Mouse (Mus musculus) heart, embryonic 11.5 days (tissue): Measurements from ENCODE around the gene Gng10. TPM values are rescaled to one million over a fixed set of nuclear protein-coding genes. Genes with fewer than 3 reads are reported as not detected.

Experiments
- ATAC-seq: fragments of 200-750 bp; cut with Nextera tagmentation; replicated peaks from 2 replicates; pipeline ENCODE4 v1.8.0; 2017; ENCODE audit warnings: moderate library complexity; ENCODE audit not compliant: insufficient number of reproducible peaks, low FRiP score, low TSS enrichment
- H3K27ac ChIP-seq: fragments of 300-500 bp; sonication (generic); 2 replicates; pipeline ENCODE4 v1.5.1; 2014; ENCODE audit warnings: mild to moderate bottlenecking, low read depth, low read length
- H3K27me3 ChIP-seq: fragments of 300-500 bp; sonication (generic); 2 replicates; pipeline ENCODE4 v1.6.1; 2014; ENCODE audit warnings: mild to moderate bottlenecking, low read length, mixed read lengths; ENCODE audit not compliant: control insufficient read depth, insufficient read depth
- H3K36me3 ChIP-seq: fragments of 300-500 bp; sonication (generic); 2 replicates; pipeline ENCODE4 v1.6.1; 2014; ENCODE audit warnings: mild to moderate bottlenecking, low read length, moderate library complexity, mixed read lengths; ENCODE audit not compliant: control insufficient read depth, insufficient read depth
- H3K4me1 ChIP-seq: fragments of 300-500 bp; sonication (generic); 2 replicates; pipeline ENCODE4 v1.6.1; 2014; ENCODE audit warnings: low read length; ENCODE audit not compliant: control insufficient read depth, insufficient read depth
- H3K4me2 ChIP-seq: fragments of 300-500 bp; sonication (generic); 2 replicates; pipeline ENCODE4 v1.6.1; 2014; ENCODE audit warnings: mild to moderate bottlenecking, moderate library complexity
- H3K4me3 ChIP-seq: fragments of 300-500 bp; sonication (generic); 2 replicates; pipeline ENCODE4 v1.5.1; 2014; ENCODE audit warnings: low read depth, low read length
- H3K9ac ChIP-seq: fragments of 300-500 bp; sonication (generic); 2 replicates; pipeline ENCODE4 v1.6.1; 2014; ENCODE audit warnings: mild to moderate bottlenecking, low read depth, low read length, moderate library complexity
- H3K9me3 ChIP-seq: fragments of 300-500 bp; sonication (generic); replicated peaks from 2 replicates; pipeline ENCODE4 v1.6.1; 2016; ENCODE audit warnings: low read length; ENCODE audit not compliant: control insufficient read depth
- WGBS: fragments of 180-500 bp; shearing (Covaris S2); extraction: QIAGEN DNeasy Blood & Tissue Kit; methylation state at CpG from one replicate; pipeline ENCODE4 v1.1.7; 2014; ENCODE audit not compliant: insufficient replicate concordance; 5-methylcytosine and 5-hydroxymethylcytosine counted together
- polyA plus RNA-seq: library from polyadenylated mRNA; unstranded; fragments of >200 nt; fragmentation: Nextera tagmentation; extraction: Ambion mirVana; gene quantifications from 2 replicates; pipeline ENCODE4 v1.2.1, GENCODE M21; 2014

Gng10 gene
- polyA plus RNA-seq, 1 experiment from 2014 or later = 59.8 TPM

DNA sequence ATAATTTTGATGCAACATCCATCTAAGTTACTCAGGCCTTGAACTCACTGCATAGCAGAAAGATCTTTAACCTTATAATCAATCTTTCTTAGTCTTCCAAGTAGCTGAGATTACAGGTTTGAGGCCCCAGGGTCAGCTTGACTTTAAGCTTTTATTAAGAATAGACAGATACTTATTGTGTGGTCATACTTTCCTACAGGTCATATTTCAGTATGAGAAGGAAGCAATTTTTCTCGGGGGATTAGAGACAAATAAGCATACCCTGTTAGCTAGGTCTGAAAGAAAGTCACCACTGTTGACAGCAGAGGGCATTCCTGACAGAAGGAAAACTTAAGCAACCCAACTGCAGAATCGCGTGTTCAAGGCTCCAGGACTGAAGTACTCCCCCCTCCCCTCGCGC is 26.9 kb upstream of the Gng10 start:
- H3K4me3 ChIP-seq = no peak overlapping the region
- WGBS = 82% methylated on average over 5 of the region's 5 CpGs
- no peak overlapping the region for H3K4me2 ChIP-seq
- no peak overlapping the region for H3K27ac ChIP-seq
- no peaks in the 10 kb centered on the region for H3K27me3 ChIP-seq
- no peaks in the 10 kb centered on the region for H3K9me3 ChIP-seq
- H3K9ac ChIP-seq = no peak overlapping the region
- no peaks in the 10 kb centered on the region for H3K36me3 ChIP-seq
- H3K4me1 ChIP-seq = peaks cover 19% of the 10 kb centered on the region
- ATAC-seq = no peak

DNA sequence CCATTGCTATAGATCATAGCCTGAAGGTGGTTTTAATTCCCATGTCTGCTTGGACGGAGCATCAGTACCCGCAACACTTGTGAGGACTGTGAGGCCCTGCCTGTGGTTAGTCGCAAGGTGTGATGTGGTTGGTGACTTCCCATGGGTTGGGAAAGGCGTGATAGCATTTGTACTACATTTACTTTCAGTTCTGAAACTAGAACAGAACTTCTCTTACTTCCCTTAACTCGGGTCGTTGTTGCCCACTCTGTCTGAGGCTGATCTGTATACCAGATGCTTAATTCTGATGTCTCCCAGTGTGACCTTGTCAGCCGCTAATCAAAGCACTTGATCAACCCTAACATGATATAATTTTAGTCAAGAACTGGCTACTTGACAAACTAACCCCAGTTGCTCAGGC is 25.7 kb upstream of the Gng10 start:
- H3K4me2 ChIP-seq = no peak overlapping the region
- H3K27me3 ChIP-seq = no peaks in the 10 kb centered on the region
- H3K27ac ChIP-seq = no peak overlapping the region
- no peak overlapping the region for H3K4me3 ChIP-seq
- no peak overlapping the region for H3K9ac ChIP-seq
- H3K4me1 ChIP-seq = peaks cover 17% of the 10 kb centered on the region
- WGBS = 90% methylated on average over 7 of the region's 7 CpGs
- no peak for ATAC-seq
- no peaks in the 10 kb centered on the region for H3K9me3 ChIP-seq
- no peaks in the 10 kb centered on the region for H3K36me3 ChIP-seq

DNA sequence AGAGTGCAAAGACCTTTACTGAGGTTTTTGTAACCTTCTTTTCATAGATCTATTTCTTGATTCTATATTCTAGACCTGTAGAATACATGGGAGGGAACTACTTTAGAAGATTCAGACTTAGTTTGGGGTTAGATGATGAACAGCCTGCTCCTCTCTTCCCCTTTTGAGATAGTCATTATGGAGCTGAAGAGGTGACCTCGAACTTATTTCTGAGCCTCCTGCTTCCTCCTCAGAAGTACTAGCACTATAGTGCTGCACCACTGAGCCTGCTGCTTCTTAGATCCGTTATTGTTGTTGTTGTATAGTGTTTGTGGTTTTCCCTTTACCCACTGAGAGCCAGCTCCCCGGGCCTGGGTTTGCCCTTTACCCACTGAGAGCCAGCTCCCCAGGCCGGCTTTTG is 25.2 kb upstream of the Gng10 start:
- Histone ChIP-seq H3K9me3 (no peaks in the 10 kb centered on the region), H3K27ac (no peak overlapping the region), H3K27me3 (no peaks in the 10 kb centered on the region), H3K36me3 (no peaks in the 10 kb centered on the region), H3K4me1 (peaks cover 12% of the 10 kb centered on the region), H3K4me3 (no peak overlapping the region), H3K4me2 (no peak overlapping the region), H3K9ac (no peak overlapping the region)
- 74% methylated on average over 4 of the region's 4 CpGs for WGBS
- ATAC-seq = no peak

DNA sequence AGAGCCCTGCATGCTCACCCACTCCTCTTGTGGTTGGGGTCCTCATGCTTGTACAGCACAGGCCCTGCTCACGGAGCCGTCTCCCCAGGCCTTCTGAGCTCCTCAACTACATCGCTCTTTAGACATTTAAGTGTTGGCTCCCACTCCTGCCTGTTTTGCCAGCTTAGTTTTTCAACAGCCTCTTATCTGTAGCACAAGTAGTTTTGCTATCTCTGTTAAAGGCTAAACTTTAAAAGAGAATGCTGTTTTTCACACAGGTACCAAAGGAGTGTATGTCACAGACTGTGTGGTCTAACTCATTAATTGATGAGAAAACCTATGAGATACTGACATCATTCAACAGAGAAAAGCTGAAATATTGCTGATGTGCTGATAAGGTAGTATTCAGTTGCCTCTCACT is 23.4 kb upstream of the Gng10 start:
- H3K36me3 ChIP-seq = no peaks in the 10 kb centered on the region
- no peak overlapping the region for H3K4me3 ChIP-seq
- ATAC-seq = no peak
- no peaks in the 10 kb centered on the region for H3K9me3 ChIP-seq
- 38% methylated on average over 3 of the region's 3 CpGs for WGBS
- H3K27ac ChIP-seq = no peak overlapping the region
- no peaks in the 10 kb centered on the region for H3K27me3 ChIP-seq
- H3K4me2 ChIP-seq = no peak overlapping the region
- no peak overlapping the region for H3K9ac ChIP-seq
- peaks cover 4% of the 10 kb centered on the region; the same call in 1 of the 2 replicates for H3K4me1 ChIP-seq

DNA sequence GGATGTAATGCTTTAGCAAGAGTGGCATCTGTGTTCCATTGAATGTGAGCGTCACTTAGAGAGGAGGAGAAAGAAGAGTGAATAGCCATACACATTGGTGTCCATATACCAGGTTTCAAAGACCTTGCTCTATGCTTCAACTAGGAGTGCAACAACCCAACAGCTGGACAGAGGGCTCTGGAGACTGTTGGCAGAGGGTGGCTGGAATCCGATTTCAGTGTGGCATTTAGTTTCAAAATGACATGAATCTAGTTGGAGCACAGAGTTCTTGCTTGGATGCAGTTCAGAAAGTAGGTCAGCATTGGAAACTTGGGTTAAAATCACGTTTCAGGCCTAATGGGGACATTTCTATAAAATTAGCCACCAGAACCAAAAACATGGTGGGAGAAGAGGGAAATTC is 19.7 kb upstream of the Gng10 start:
- Histone ChIP-seq H3K27me3 (no peaks in the 10 kb centered on the region), H3K9me3 (no peaks in the 10 kb centered on the region), H3K27ac (no peak overlapping the region), H3K36me3 (peaks cover 5% of the 10 kb centered on the region), H3K4me2 (no peak overlapping the region), H3K4me3 (no peak overlapping the region), H3K9ac (no peak overlapping the region), H3K4me1 (peaks cover 4% of the 10 kb centered on the region; the same call in 1 of the 2 replicates)
- WGBS = 84% methylated on average over 3 of the region's 3 CpGs
- ATAC-seq = no peak

DNA sequence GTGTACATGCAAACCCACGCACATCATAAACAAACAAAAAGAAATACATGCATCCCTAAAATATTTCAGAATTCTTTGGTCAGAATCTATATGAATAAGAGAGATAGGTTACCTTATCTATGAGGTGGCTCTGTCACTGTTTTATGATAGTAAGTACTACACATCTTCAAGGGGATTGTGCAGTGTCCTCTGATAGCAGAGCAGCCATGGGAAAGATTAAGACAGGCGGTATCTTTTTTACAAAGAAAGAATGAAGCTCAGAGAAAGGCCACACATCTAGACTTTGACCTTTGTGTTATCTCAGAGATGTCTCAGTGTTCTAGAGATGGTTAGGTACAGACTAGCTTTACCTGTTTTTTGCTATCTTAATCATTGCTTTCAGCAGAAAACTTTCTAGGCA is 18.0 kb upstream of the Gng10 start:
- Histone ChIP-seq H3K9me3 (no peaks in the 10 kb centered on the region), H3K4me3 (no peak overlapping the region)

DNA sequence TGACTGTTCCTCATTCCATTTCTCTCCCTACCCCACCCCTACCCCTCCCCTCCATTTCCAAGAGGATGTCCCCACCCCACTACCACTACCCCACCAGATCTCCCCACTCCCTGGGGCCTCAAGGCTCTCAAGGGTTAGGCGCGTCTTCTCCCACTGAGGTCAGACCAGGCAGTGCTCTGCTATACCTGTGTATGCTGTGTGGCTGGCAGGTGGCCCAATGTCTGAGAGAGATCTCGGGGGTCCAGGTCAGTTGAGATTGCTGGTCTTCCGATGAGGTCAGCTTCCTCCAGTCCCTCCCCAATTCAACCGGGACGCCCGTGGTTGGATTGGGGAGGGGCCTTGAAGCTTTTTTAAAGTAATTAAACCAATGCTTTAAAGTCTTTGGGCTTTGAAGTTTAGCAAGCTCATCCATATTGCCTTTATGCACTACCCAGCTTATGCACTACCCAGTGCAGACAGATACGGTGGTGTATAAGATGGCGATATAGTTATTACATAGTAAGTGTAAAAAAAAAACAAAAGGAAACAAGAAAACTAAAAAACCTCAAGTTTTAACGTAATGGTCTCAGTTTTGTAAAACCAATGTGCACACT is 467 bp upstream of the Gng10 start:
- peak overlapping the region; percentile 85 for H3K4me3 ChIP-seq
- H3K9me3 ChIP-seq = no peaks in the 10 kb centered on the region
- H3K27me3 ChIP-seq = no peaks in the 10 kb centered on the region
- no peak overlapping the region for H3K27ac ChIP-seq
- H3K36me3 ChIP-seq = no peaks in the 10 kb centered on the region
- no peak overlapping the region for H3K9ac ChIP-seq
- H3K4me1 ChIP-seq = no peaks in the 10 kb centered on the region
- no peak for ATAC-seq
- WGBS = 79% methylated on average over 10 of the region's 10 CpGs
- peak overlapping the region; percentile 80 for H3K4me2 ChIP-seq

More for the DNA sequence above, 18.0 kb upstream of the Gng10 start:
- Histone ChIP-seq H3K9ac (no peak overlapping the region), H3K4me1 (no peaks in the 10 kb centered on the region), H3K27me3 (no peaks in the 10 kb centered on the region), H3K27ac (no peak overlapping the region), H3K36me3 (peaks cover 7% of the 10 kb centered on the region), H3K4me2 (no peak overlapping the region)
- 76% methylated on average over 2 of the region's 2 CpGs for WGBS
- ATAC-seq = no peak

DNA sequence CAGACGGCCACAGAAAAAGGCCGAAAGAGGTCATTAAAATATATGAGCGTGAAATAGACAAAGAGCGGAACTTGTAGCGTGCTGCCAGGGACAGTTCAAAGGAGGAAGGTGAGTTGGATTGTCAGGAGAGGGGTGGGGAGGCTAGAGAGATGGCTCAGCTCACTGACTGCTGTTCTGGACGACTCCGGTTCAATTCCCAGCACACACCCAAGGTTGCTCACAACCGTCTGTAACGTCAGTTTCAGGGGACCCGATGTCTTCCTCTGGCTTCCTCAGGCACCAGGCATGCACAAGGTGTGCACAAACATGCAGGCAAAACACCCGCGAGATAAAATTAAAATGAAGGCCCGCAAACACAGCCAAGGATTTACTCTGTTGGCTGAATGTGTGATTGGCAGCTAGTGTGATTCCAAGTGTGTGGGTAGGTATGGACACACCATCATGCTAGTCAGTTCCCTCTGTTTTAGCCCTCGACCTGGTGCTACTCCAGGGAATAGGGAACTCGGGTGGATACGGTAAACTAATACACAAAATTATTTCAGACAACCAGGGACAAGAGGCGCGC is 980 bp downstream of the Gng10 start:
- no peaks in the 10 kb centered on the region for H3K9me3 ChIP-seq
- H3K27me3 ChIP-seq = no peaks in the 10 kb centered on the region
- peak overlapping the region; percentile 80 for H3K4me2 ChIP-seq
- WGBS = 65% methylated on average over 18 of the region's 18 CpGs
- ATAC-seq = no peak
- no peaks in the 10 kb centered on the region for H3K4me1 ChIP-seq
- no peaks in the 10 kb centered on the region for H3K36me3 ChIP-seq
- peak overlapping the region; percentile 84; the same call in 1 of the 2 replicates for H3K9ac ChIP-seq
- H3K4me3 ChIP-seq = peak overlapping the region; percentile 85
- no peak overlapping the region for H3K27ac ChIP-seq

DNA sequence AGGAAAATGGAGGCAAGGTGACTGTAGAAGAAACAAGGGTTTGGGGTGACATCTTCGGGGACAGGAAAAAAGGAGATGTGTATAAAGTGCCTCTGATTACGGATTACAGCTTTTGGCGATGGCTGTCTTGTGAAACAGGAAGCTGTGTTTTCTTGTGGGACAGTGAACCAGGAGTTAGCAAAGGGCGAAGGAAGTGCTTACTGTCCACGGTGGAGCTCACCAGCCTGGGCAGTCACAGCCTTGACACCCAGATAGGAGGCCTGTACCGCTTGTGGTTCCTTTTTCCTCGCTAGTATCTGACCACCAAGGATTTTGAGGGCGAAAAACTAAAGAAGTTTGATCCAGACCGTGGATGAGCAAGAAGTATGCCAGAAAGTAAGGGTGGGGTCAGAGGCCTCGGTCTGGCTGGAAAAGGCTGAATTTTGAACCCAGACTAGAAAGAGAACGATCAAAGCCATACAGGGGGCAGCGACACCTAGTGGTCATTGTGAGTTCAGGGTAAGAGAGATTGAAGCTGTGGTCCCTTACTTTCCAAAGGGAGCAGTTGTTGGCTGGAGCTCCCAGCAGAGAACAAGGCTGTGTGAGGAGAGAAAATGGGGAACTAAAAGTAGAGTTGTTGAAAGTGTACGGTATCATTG is 1.7 kb downstream of the Gng10 start:
- ATAC-seq = no peak
- 49% methylated on average over 13 of the region's 13 CpGs for WGBS
- Histone ChIP-seq H3K27me3 (no peaks in the 10 kb centered on the region), H3K4me2 (no peak overlapping the region), H3K4me1 (no peaks in the 10 kb centered on the region), H3K9ac (no peak overlapping the region), H3K27ac (no peak overlapping the region), H3K4me3 (no peak overlapping the region), H3K36me3 (no peaks in the 10 kb centered on the region), H3K9me3 (no peaks in the 10 kb centered on the region)
